Mouse (Mus musculus) lung, embryonic 15.5 days (tissue): Measurements from ENCODE around the gene Mmp15. TPM values are rescaled to one million over a fixed set of nuclear protein-coding genes. Genes with fewer than 3 reads are reported as not detected.
"Not testable (repeated sequence)": the region's sequence is repeated elsewhere in the genome, so short reads cannot be mapped to it uniquely, and the experiment has no call there.

Experiments
- ATAC-seq: fragments of 200-750 bp; cut with Nextera tagmentation; 2 replicates; pipeline ENCODE4 v1.8.0; 2017; ENCODE audit warnings: moderate number of reproducible peaks, borderline replicate concordance; ENCODE audit not compliant: low FRiP score, low TSS enrichment; ENCODE audit errors: extremely low read depth
- H3K27ac ChIP-seq: fragments of 300-500 bp; sonication (generic); 2 replicates; pipeline ENCODE4 v1.5.1; 2015; ENCODE audit warnings: moderate library complexity, mild to moderate bottlenecking, inconsistent platforms
- H3K27me3 ChIP-seq: fragments of 300-500 bp; sonication (generic); 2 replicates; pipeline ENCODE4 v1.6.1; 2015; ENCODE audit warnings: inconsistent platforms
- H3K36me3 ChIP-seq: fragments of 300-500 bp; sonication (generic); 2 replicates; pipeline ENCODE4 v1.6.1; 2015; ENCODE audit warnings: inconsistent platforms
- H3K4me1 ChIP-seq: fragments of 300-500 bp; sonication (generic); 2 replicates; pipeline ENCODE4 v1.6.1; 2015; ENCODE audit warnings: inconsistent platforms
- H3K4me2 ChIP-seq: fragments of 300-500 bp; sonication (generic); 2 replicates; pipeline ENCODE4 v1.6.1; 2015; ENCODE audit warnings: inconsistent platforms, mild to moderate bottlenecking, moderate library complexity
- H3K4me3 ChIP-seq: fragments of 300-500 bp; sonication (generic); 2 replicates; pipeline ENCODE4 v1.5.1; 2015; ENCODE audit warnings: mild to moderate bottlenecking, inconsistent platforms
- H3K9ac ChIP-seq: fragments of 300-500 bp; sonication (generic); 2 replicates; pipeline ENCODE4 v1.6.1; 2015; ENCODE audit warnings: inconsistent platforms
- H3K9me3 ChIP-seq: fragments of 300-500 bp; sonication (generic); 2 replicates; pipeline ENCODE4 v1.6.1; 2016; ENCODE audit warnings: inconsistent platforms
- WGBS: fragments of 180-500 bp; shearing (Covaris S2); methylation state at CpG from one replicate; pipeline ENCODE4 v1.1.7; 2015; 5-methylcytosine and 5-hydroxymethylcytosine counted together
- polyA plus RNA-seq: library from polyadenylated mRNA; unstranded; fragments of >200 nt; fragmentation: Nextera tagmentation; extraction: Ambion mirVana; gene quantifications from 2 replicates; pipeline ENCODE4 v1.2.1, GENCODE M21; 2015

Gene Mmp15
- polyA plus RNA-seq, 1 experiment from 2014 or later, result 20.4 TPM

- WGBS, result 97% methylated on average over 2 of the region's 2 CpGs
These were observed 11.8 kb downstream of the Mmp15 start for GRCm38 (mm10) chr8:95363849-95364248.

GRCm38 (mm10) chr8:95369581-95370326, 17.7 kb downstream of the Mmp15 start:
- H3K4me3 ChIP-seq, result no peak overlapping the region; the same call in 1 of the 2 replicates
- H3K9me3 ChIP-seq, result no peaks in the 10 kb centered on the region
- H3K9ac ChIP-seq, result no peak overlapping the region
- peaks cover 6% of the 10 kb centered on the region for H3K4me1 ChIP-seq
- H3K27ac ChIP-seq, result no peak overlapping the region
- H3K36me3 ChIP-seq, result peaks cover 5% of the 10 kb centered on the region; the same call in 1 of the 2 replicates
- peak overlapping the region; percentile 44 for H3K4me2 ChIP-seq
- H3K27me3 ChIP-seq, result no peaks in the 10 kb centered on the region
- WGBS, result 44% methylated on average over 20 of the region's 20 CpGs
- ATAC-seq, result peak; percentile 69; the same call in 1 of the 2 replicates

More at GRCm38 (mm10) chr8:95363849-95364248, 11.8 kb downstream of the Mmp15 start:
- H3K4me2 ChIP-seq, result no peak overlapping the region
- H3K36me3 ChIP-seq, result no peaks in the 10 kb centered on the region
- no peak for ATAC-seq
- no peak overlapping the region for H3K9ac ChIP-seq
- H3K27me3 ChIP-seq, result no peaks in the 10 kb centered on the region
- no peaks in the 10 kb centered on the region for H3K9me3 ChIP-seq
- peaks cover 26% of the 10 kb centered on the region for H3K4me1 ChIP-seq
- H3K4me3 ChIP-seq, result no peak overlapping the region
- no peak overlapping the region for H3K27ac ChIP-seq

GRCm38 (mm10) chr8:95373389-95374002, 21.4 kb downstream of the Mmp15 start:
- Histone ChIP-seq H3K36me3 (peaks cover 5% of the 10 kb centered on the region; the same call in 1 of the 2 replicates), H3K27ac (no peak overlapping the region), H3K9me3 (no peaks in the 10 kb centered on the region), H3K9ac (no peak overlapping the region), H3K27me3 (no peaks in the 10 kb centered on the region), H3K4me1 (peaks cover 26% of the 10 kb centered on the region), H3K4me3 (no peak overlapping the region), H3K4me2 (no peak overlapping the region)
- 51% methylated on average over 12 of the region's 12 CpGs for WGBS
- ATAC-seq, result no peak

- Histone ChIP-seq H3K4me1 (peaks cover 22% of the 10 kb centered on the region), H3K27ac (no peak overlapping the region), H3K36me3 (peaks cover 5% of the 10 kb centered on the region; the same call in 1 of the 2 replicates), H3K27me3 (no peaks in the 10 kb centered on the region), H3K4me2 (no peak overlapping the region), H3K4me3 (no peak overlapping the region), H3K9ac (no peak overlapping the region), H3K9me3 (0 out of 2 replicates have a peak, but pooled peaks cover 2% of the 10 kb centered on the region)
- no peak for ATAC-seq
- 81% methylated on average over 3 of the region's 3 CpGs for WGBS
These were observed 22.4 kb downstream of the Mmp15 start for GRCm38 (mm10) chr8:95374429-95374828.

GRCm38 (mm10) chr8:95375374-95375930, 23.4 kb downstream of the Mmp15 start:
- 81% methylated on average over 7 of the region's 7 CpGs for WGBS
- Histone ChIP-seq H3K4me2 (no peak overlapping the region), H3K9ac (no peak overlapping the region), H3K27ac (no peak overlapping the region), H3K27me3 (no peaks in the 10 kb centered on the region), H3K9me3 (0 out of 2 replicates have a peak, but pooled peaks cover 2% of the 10 kb centered on the region), H3K4me3 (no peak overlapping the region), H3K4me1 (peaks cover 21% of the 10 kb centered on the region), H3K36me3 (peaks cover 5% of the 10 kb centered on the region; the same call in 1 of the 2 replicates)
- ATAC-seq, result no peak

- Histone ChIP-seq H3K27ac (peak overlapping the region; percentile 77), H3K4me1 (peaks cover 21% of the 10 kb centered on the region), H3K4me3 (no peak overlapping the region), H3K9ac (no peak overlapping the region), H3K36me3 (no peaks in the 10 kb centered on the region; the same call in 1 of the 2 replicates), H3K9me3 (0 out of 2 replicates have a peak, but pooled peaks cover 2% of the 10 kb centered on the region), H3K27me3 (no peaks in the 10 kb centered on the region), H3K4me2 (no peak overlapping the region)
- no peak for ATAC-seq
- WGBS, result 76% methylated on average over 12 of the region's 12 CpGs
These were observed 24.4 kb downstream of the Mmp15 start for GRCm38 (mm10) chr8:95376309-95376999.

GRCm38 (mm10) chr8:95377101-95377500, 25.0 kb downstream of the Mmp15 start:
- Histone ChIP-seq H3K36me3 (no peaks in the 10 kb centered on the region; the same call in 1 of the 2 replicates), H3K9me3 (0 out of 2 replicates have a peak, but pooled peaks cover 2% of the 10 kb centered on the region), H3K27me3 (no peaks in the 10 kb centered on the region), H3K27ac (peak overlapping the region; percentile 77), H3K4me2 (0 out of 2 replicates have a peak overlapping the region, but pooled peaks have one; percentile 7), H3K9ac (no peak overlapping the region), H3K4me1 (peaks cover 21% of the 10 kb centered on the region), H3K4me3 (no peak overlapping the region)
- WGBS, result 61% methylated on average over 4 of the region's 4 CpGs
- ATAC-seq, result no peak

- WGBS, result 10% methylated on average over 7 of the region's 7 CpGs
- H3K9ac ChIP-seq, result no peak overlapping the region
- 0 out of 2 replicates have a peak, but pooled peaks cover 2% of the 10 kb centered on the region for H3K9me3 ChIP-seq
- no peaks in the 10 kb centered on the region for H3K27me3 ChIP-seq
- peak; percentile 70 for ATAC-seq
- no peaks in the 10 kb centered on the region for H3K36me3 ChIP-seq
- peak overlapping the region; percentile 77 for H3K27ac ChIP-seq
- no peak overlapping the region for H3K4me3 ChIP-seq
- H3K4me2 ChIP-seq, result 0 out of 2 replicates have a peak overlapping the region, but pooled peaks have one; percentile 7
- peaks cover 21% of the 10 kb centered on the region for H3K4me1 ChIP-seq
These were observed 25.8 kb downstream of the Mmp15 start for GRCm38 (mm10) chr8:95377863-95378291.

- not testable (repeated sequence) for ATAC-seq, H3K4me2 ChIP-seq, H3K4me3 ChIP-seq, H3K36me3 ChIP-seq, H3K27ac ChIP-seq, H3K27me3 ChIP-seq, H3K9me3 ChIP-seq, H3K9ac ChIP-seq
- H3K4me1 ChIP-seq, result peaks cover 21% of the 10 kb centered on the region
- 91% methylated on average over 11 of the region's 11 CpGs for WGBS
These were observed 26.9 kb downstream of the Mmp15 start for GRCm38 (mm10) chr8:95378928-95379327.

GRCm38 (mm10) chr8:95380953-95381352, 28.9 kb downstream of the Mmp15 start:
- Histone ChIP-seq H3K4me2 (no peak overlapping the region), H3K4me3 (no peak overlapping the region), H3K27ac (no peak overlapping the region), H3K9me3 (0 out of 2 replicates have a peak, but pooled peaks cover 2% of the 10 kb centered on the region), H3K36me3 (no peaks in the 10 kb centered on the region), H3K4me1 (peaks cover 21% of the 10 kb centered on the region), H3K9ac (no peak overlapping the region), H3K27me3 (no peaks in the 10 kb centered on the region)
- ATAC-seq, result no peak

GRCm38 (mm10) chr8:95381595-95381994, 29.5 kb downstream of the Mmp15 start:
- 62% methylated on average over 3 of the region's 3 CpGs for WGBS
- Histone ChIP-seq H3K9ac (no peak overlapping the region), H3K36me3 (no peaks in the 10 kb centered on the region), H3K4me2 (no peak overlapping the region), H3K9me3 (0 out of 2 replicates have a peak, but pooled peaks cover 2% of the 10 kb centered on the region), H3K4me3 (no peak overlapping the region), H3K4me1 (peaks cover 17% of the 10 kb centered on the region), H3K27ac (no peak overlapping the region), H3K27me3 (no peaks in the 10 kb centered on the region)
- no peak for ATAC-seq
